Mouse (Mus musculus): ENCODE measurements around the gene Mrpl37.

GRCm38 (mm10) chr4:107026451-107026850 is 40.2 kb downstream of the Mrpl37 start:
- TF ChIP-seq CTCF (IDR thresholded peaks at IDR 0.05; ENCODE audit: borderline replicate concordance, insufficient read depth, low read length): no peak
- TF ChIP-seq POLR2A (IDR thresholded peaks at IDR 0.05; ENCODE audit: low read depth, low read length): no peak
